ENCODE assay signal across 12 mouse cellular contexts in genomic region chr14:24757302-24757701, GRCm38 (mm10).
DNase-seq lines count a peak whose midpoint lies in the region; ATAC-seq and TF ChIP-seq lines count a peak whose summit lies in the region.
"Had no signal": no experiment of that assay in that cellular context is flagged by ENCODE, and none has a peak within 500 bp of the region (broad histone marks: within the 10 kb centered on the region; RNA-seq: fewer than 3 reads in every experiment).

No protein-coding gene starts in this region.

- H3K4me2 ChIP-seq in heart, embryonic 15.5 days, result no peak overlapping the region
- no peak overlapping the region for H3K4me2 ChIP-seq in lung, embryonic 14.5 days

- H3K4me3 ChIP-seq in heart, embryonic 15.5 days, result no peak overlapping the region
- H3K4me3 ChIP-seq in lung, embryonic 14.5 days (ENCODE audit: low read depth, low read length), result no peak overlapping the region

- no peaks in the 10 kb centered on the region for H3K27me3 ChIP-seq in heart, embryonic 15.5 days
- no peaks in the 10 kb centered on the region for H3K27me3 ChIP-seq in lung, embryonic 14.5 days (ENCODE audit: insufficient read depth, low read length)

- 62% methylated on average over 1 of the region's 1 CpGs for WGBS in heart, embryonic 15.5 days
- WGBS in lung, embryonic 14.5 days, result 50% methylated on average over 1 of the region's 1 CpGs

- H3K36me3 ChIP-seq in heart, embryonic 15.5 days, result no peaks in the 10 kb centered on the region
- H3K36me3 ChIP-seq in lung, embryonic 14.5 days (ENCODE audit: insufficient read depth), result no peaks in the 10 kb centered on the region

- H3K9ac ChIP-seq in heart, embryonic 15.5 days, result no peak overlapping the region
- H3K9ac ChIP-seq in lung, embryonic 14.5 days, result no peak overlapping the region

- H3K9me3 ChIP-seq in heart, embryonic 15.5 days (replicated peaks), result no peaks in the 10 kb centered on the region
- no peaks in the 10 kb centered on the region for H3K9me3 ChIP-seq in lung, embryonic 14.5 days (ENCODE audit: low read depth, low read length)

- ATAC-seq in heart, embryonic 15.5 days (replicated peaks; ENCODE audit: insufficient number of reproducible peaks, insufficient read depth, low FRiP score, low read depth), result no peak
- ATAC-seq in lung, embryonic 14.5 days (ENCODE audit: insufficient read depth), result no peak
- ATAC-seq: activated CD4-positive, CD25-positive, alpha-beta regulatory T cell, adult 4 months had no signal

- intact Hi-C loops in heart, postnatal 25 days (cut with DNase I), result no loop called here
- intact Hi-C loops in heart, postnatal 14 days (cut with DNase I), result no loop called here

- H3K4me1 ChIP-seq in heart, embryonic 15.5 days (replicated peaks), result peaks cover 10% of the 10 kb centered on the region
- H3K4me1 ChIP-seq in lung, embryonic 14.5 days (ENCODE audit: insufficient read depth), result 0 out of 2 replicates have a peak, but pooled peaks cover 6% of the 10 kb centered on the region

- TF ChIP-seq CTCF in lung, embryonic 14.5 days (IDR thresholded peaks at IDR 0.05; ENCODE audit: low read depth), result no peak

- peak overlapping the region; percentile 67 for H3K27ac ChIP-seq in heart, embryonic 15.5 days
- no peak overlapping the region for H3K27ac ChIP-seq in lung, embryonic 14.5 days (ENCODE audit: low read depth)

- DNase-seq in cerebellum, postnatal 10 days, result peak; percentile 85 to 87
- no peak for DNase-seq in cerebellum, adult 9-11 months
- DNase-seq in heart, postnatal 25 days (ENCODE audit: low spot score), result no peak
- DNase-seq in lung, embryonic 14.5 days, result peak; percentile 19
- DNase-seq in lung, postnatal 25 days (ENCODE audit: low spot score), result no peak
- DNase-seq in heart, postnatal 14 days, result peak; percentile 31 to 56
- no peak for DNase-seq in c-Kit-positive CD71-positive TER-119-positive erythroid progenitor cells, embryonic 14.5 days (ENCODE audit: low spot score)
- DNase-seq: embryo, embryonic 11 days; midbrain, embryonic 14.5 days; right cerebral cortex, adult 18-20 months had no signal

Comparison
In these comparisons a context has a peak if more than half of its experiments do, and no peak if none do; other contexts are left out.
1. DNase-seq: peak in cerebellum, postnatal 10 days (2 of 2), lung, embryonic 14.5 days (single experiment) and heart, postnatal 14 days (2 of 2); none in cerebellum, adult 9-11 months (single experiment), heart, postnatal 25 days (single experiment), lung, postnatal 25 days (single experiment) and c-Kit-positive CD71-positive TER-119-positive erythroid progenitor cells, embryonic 14.5 days (single experiment).